9 mouse cellular contexts compared by ENCODE assay signal in the genomic region with DNA sequence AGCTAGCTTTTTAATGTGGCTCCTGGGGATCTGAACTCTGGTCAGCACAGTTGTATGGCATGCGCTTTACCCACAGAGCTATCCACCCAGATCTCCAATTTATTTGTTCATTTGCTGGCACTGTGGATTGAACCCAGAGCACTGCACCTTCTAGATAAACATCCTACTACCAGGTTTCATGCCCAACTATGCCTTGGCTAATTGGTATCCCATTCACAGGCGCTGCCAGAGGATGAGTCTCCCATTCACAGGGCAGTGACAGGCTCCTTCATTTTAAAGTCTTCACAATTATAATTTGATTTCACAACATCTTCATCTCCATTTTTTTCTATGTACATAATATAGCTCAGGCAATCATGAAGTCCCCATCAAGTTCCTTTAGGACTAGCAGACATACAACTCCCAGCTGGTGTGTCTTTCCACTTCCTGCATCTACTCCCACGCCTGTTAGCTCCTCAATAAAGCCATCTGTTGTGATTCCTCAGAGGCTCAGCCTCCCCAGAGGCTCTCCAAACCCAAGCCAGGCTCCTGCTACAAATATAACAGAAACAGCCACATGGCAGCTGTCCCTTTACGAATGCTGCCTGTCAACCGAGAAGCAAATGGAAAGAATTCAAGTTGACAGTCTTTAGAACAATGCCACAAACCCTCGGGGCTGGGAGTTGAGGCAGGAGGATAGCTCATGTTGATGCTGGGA.
A peak's percentile ranks its signal among the peaks of the same experiment; 100 is the strongest.
DNase-seq lines count a peak whose midpoint lies in the region; ATAC-seq and TF ChIP-seq lines count a peak whose summit lies in the region.
"Had no signal": no experiment of that assay in that cellular context is flagged by ENCODE, and none has a peak within 500 bp of the region (broad histone marks: within the 10 kb centered on the region; RNA-seq: fewer than 3 reads in every experiment).

No protein-coding gene starts in this region.

- H3K27ac ChIP-seq in lung, embryonic 14.5 days (ENCODE audit: low read depth), result no peak overlapping the region
- H3K27ac ChIP-seq in lung, postnatal 0 days (ENCODE audit: low read length), result no peak overlapping the region
- peak overlapping the region; percentile 90 for H3K27ac ChIP-seq in forebrain, embryonic 16.5 days (ENCODE audit: low read length)
- H3K27ac ChIP-seq in neural tube, embryonic 12.5 days, result no peak overlapping the region
- H3K27ac ChIP-seq: heart, adult 2 months had no signal

- no peak for TF ChIP-seq EP300 in lung, postnatal 0 days (IDR thresholded peaks at IDR 0.05)

- no peak overlapping the region for H3K9ac ChIP-seq in lung, embryonic 14.5 days
- no peak overlapping the region for H3K9ac ChIP-seq in lung, postnatal 0 days (replicated peaks; ENCODE audit: low read depth)
- no peak overlapping the region for H3K9ac ChIP-seq in forebrain, embryonic 16.5 days (replicated peaks; ENCODE audit: low read depth, low read length)
- H3K9ac ChIP-seq in neural tube, embryonic 12.5 days, result no peak overlapping the region

- no peak overlapping the region for H3K4me2 ChIP-seq in lung, embryonic 14.5 days
- H3K4me2 ChIP-seq in lung, postnatal 0 days (replicated peaks; ENCODE audit: low read depth, low read length), result no peak overlapping the region
- no peak overlapping the region for H3K4me2 ChIP-seq in forebrain, embryonic 16.5 days (ENCODE audit: low read length)
- H3K4me2 ChIP-seq in neural tube, embryonic 12.5 days (replicated peaks), result no peak overlapping the region

- peak; percentile 63; the same call in 1 of the 2 replicates for ATAC-seq in lung, embryonic 14.5 days (ENCODE audit: insufficient read depth)
- ATAC-seq in lung, postnatal 0 days, result no peak
- peak; percentile 94 for ATAC-seq in forebrain, embryonic 16.5 days
- peak; percentile 87 for ATAC-seq in neural tube, embryonic 12.5 days (ENCODE audit: low FRiP score, low read depth)
- ATAC-seq in megakaryocyte, adult 5-6 weeks (ENCODE audit: poor library complexity, severe bottlenecking), result no peak

- H3K27me3 ChIP-seq in lung, embryonic 14.5 days (ENCODE audit: insufficient read depth, low read length), result no peaks in the 10 kb centered on the region
- no peaks in the 10 kb centered on the region for H3K27me3 ChIP-seq in lung, postnatal 0 days (replicated peaks; ENCODE audit: insufficient read depth, low read length)
- H3K27me3 ChIP-seq in forebrain, embryonic 16.5 days (replicated peaks; ENCODE audit: control insufficient read depth, insufficient read depth, low read length), result no peaks in the 10 kb centered on the region
- H3K27me3 ChIP-seq in neural tube, embryonic 12.5 days (replicated peaks), result no peaks in the 10 kb centered on the region

- H3K4me1 ChIP-seq in lung, embryonic 14.5 days (ENCODE audit: insufficient read depth), result no peaks in the 10 kb centered on the region
- no peaks in the 10 kb centered on the region for H3K4me1 ChIP-seq in lung, postnatal 0 days (ENCODE audit: insufficient read depth, low read depth, low read length)
- peaks cover 21% of the 10 kb centered on the region for H3K4me1 ChIP-seq in forebrain, embryonic 16.5 days (replicated peaks; ENCODE audit: control insufficient read depth, insufficient read depth, low read length)
- H3K4me1 ChIP-seq in neural tube, embryonic 12.5 days, result peaks cover 11% of the 10 kb centered on the region

- no peak overlapping the region for H3K4me3 ChIP-seq in lung, embryonic 14.5 days (ENCODE audit: low read depth, low read length)
- no peak overlapping the region for H3K4me3 ChIP-seq in lung, postnatal 0 days (ENCODE audit: low read depth, low read length)
- H3K4me3 ChIP-seq in forebrain, embryonic 16.5 days (replicated peaks; ENCODE audit: low read length), result no peak overlapping the region
- H3K4me3 ChIP-seq in neural tube, embryonic 12.5 days, result no peak overlapping the region
- H3K4me3 ChIP-seq: heart, adult 2 months had no signal

- peak; percentile 50 for DNase-seq in lung, embryonic 14.5 days
- no peak for DNase-seq in lung, postnatal 0 days (ENCODE audit: low spot score)
- DNase-seq in layer of hippocampus, postnatal 10 days (ENCODE audit: low spot score in 2 of 2), result peak; percentile 65 to 71
- DNase-seq in adrenal gland, adult 18-20 months (ENCODE audit: low spot score in 2 of 2), result no peak
- DNase-seq in lung, postnatal 4 days, result no peak

- no peaks in the 10 kb centered on the region for H3K9me3 ChIP-seq in lung, embryonic 14.5 days (ENCODE audit: low read depth, low read length)
- no peaks in the 10 kb centered on the region for H3K9me3 ChIP-seq in lung, postnatal 0 days (ENCODE audit: low read length)
- no peaks in the 10 kb centered on the region for H3K9me3 ChIP-seq in forebrain, embryonic 16.5 days (ENCODE audit: control insufficient read depth, low read length)
- no peaks in the 10 kb centered on the region for H3K9me3 ChIP-seq in neural tube, embryonic 12.5 days

- TF ChIP-seq CTCF in lung, embryonic 14.5 days (IDR thresholded peaks at IDR 0.05; ENCODE audit: low read depth), result no peak
- no peak for TF ChIP-seq CTCF in lung, postnatal 0 days (IDR thresholded peaks at IDR 0.05)

- H3K36me3 ChIP-seq in lung, embryonic 14.5 days (ENCODE audit: insufficient read depth), result no peaks in the 10 kb centered on the region
- no peaks in the 10 kb centered on the region for H3K36me3 ChIP-seq in lung, postnatal 0 days (ENCODE audit: insufficient read depth, low read length)
- no peaks in the 10 kb centered on the region for H3K36me3 ChIP-seq in forebrain, embryonic 16.5 days (ENCODE audit: control insufficient read depth, insufficient read depth)
- H3K36me3 ChIP-seq in neural tube, embryonic 12.5 days, result no peaks in the 10 kb centered on the region

- WGBS in lung, embryonic 14.5 days, result 53% methylated on average over 6 of the region's 6 CpGs
- 54% methylated on average over 6 of the region's 6 CpGs for WGBS in lung, postnatal 0 days
- 28% methylated on average over 6 of the region's 6 CpGs for WGBS in forebrain, embryonic 16.5 days
- whole genome bisulfite sequencing in neural tube, embryonic 12.5 days, result 40% methylated on average over 6 of the region's 6 CpGs

Comparison
In these comparisons a context has a peak if more than half of its experiments do, and no peak if none do; other contexts are left out.
1. ATAC-seq: peak in lung, embryonic 14.5 days (single experiment), forebrain, embryonic 16.5 days (single experiment) and neural tube, embryonic 12.5 days (single experiment); none in lung, postnatal 0 days (single experiment) and megakaryocyte, adult 5-6 weeks (single experiment).
2. DNase-seq: peak in lung, embryonic 14.5 days (single experiment) and layer of hippocampus, postnatal 10 days (2 of 2); none in lung, postnatal 0 days (single experiment), adrenal gland, adult 18-20 months (0 of 2) and lung, postnatal 4 days (0 of 2).